Mouse (Mus musculus) heart, embryonic 11.5 days (tissue): ENCODE results near the gene Plekhg6. TPM values are rescaled to one million over a fixed set of nuclear protein-coding genes. Genes with fewer than 3 reads are reported as not detected.
A peak's percentile ranks its signal among the peaks of the same experiment; 100 is the strongest.

Experiments
- ATAC-seq: fragments of 200-750 bp; cut with Nextera tagmentation; replicated peaks from 2 replicates; pipeline ENCODE4 v1.8.0; 2017; ENCODE audit warnings: moderate library complexity; ENCODE audit not compliant: insufficient number of reproducible peaks, low FRiP score, low TSS enrichment
- H3K27ac ChIP-seq: fragments of 300-500 bp; sonication (generic); 2 replicates; pipeline ENCODE4 v1.5.1; 2014; ENCODE audit warnings: mild to moderate bottlenecking, low read depth, low read length
- H3K27me3 ChIP-seq: fragments of 300-500 bp; sonication (generic); 2 replicates; pipeline ENCODE4 v1.6.1; 2014; ENCODE audit warnings: mild to moderate bottlenecking, low read length, mixed read lengths; ENCODE audit not compliant: control insufficient read depth, insufficient read depth
- H3K36me3 ChIP-seq: fragments of 300-500 bp; sonication (generic); 2 replicates; pipeline ENCODE4 v1.6.1; 2014; ENCODE audit warnings: mild to moderate bottlenecking, low read length, moderate library complexity, mixed read lengths; ENCODE audit not compliant: control insufficient read depth, insufficient read depth
- H3K4me1 ChIP-seq: fragments of 300-500 bp; sonication (generic); 2 replicates; pipeline ENCODE4 v1.6.1; 2014; ENCODE audit warnings: low read length; ENCODE audit not compliant: control insufficient read depth, insufficient read depth
- H3K4me2 ChIP-seq: fragments of 300-500 bp; sonication (generic); 2 replicates; pipeline ENCODE4 v1.6.1; 2014; ENCODE audit warnings: mild to moderate bottlenecking, moderate library complexity
- H3K4me3 ChIP-seq: fragments of 300-500 bp; sonication (generic); 2 replicates; pipeline ENCODE4 v1.5.1; 2014; ENCODE audit warnings: low read depth, low read length
- H3K9ac ChIP-seq: fragments of 300-500 bp; sonication (generic); 2 replicates; pipeline ENCODE4 v1.6.1; 2014; ENCODE audit warnings: mild to moderate bottlenecking, low read depth, low read length, moderate library complexity
- H3K9me3 ChIP-seq: fragments of 300-500 bp; sonication (generic); replicated peaks from 2 replicates; pipeline ENCODE4 v1.6.1; 2016; ENCODE audit warnings: low read length; ENCODE audit not compliant: control insufficient read depth
- WGBS: fragments of 180-500 bp; shearing (Covaris S2); extraction: QIAGEN DNeasy Blood & Tissue Kit; methylation state at CpG from one replicate; pipeline ENCODE4 v1.1.7; 2014; ENCODE audit not compliant: insufficient replicate concordance; 5-methylcytosine and 5-hydroxymethylcytosine counted together
- polyA plus RNA-seq: library from polyadenylated mRNA; unstranded; fragments of >200 nt; fragmentation: Nextera tagmentation; extraction: Ambion mirVana; gene quantifications from 2 replicates; pipeline ENCODE4 v1.2.1, GENCODE M21; 2014

The Plekhg6 gene
- polyA plus RNA-seq, 1 experiment from 2014 or later: not detected

GRCm38 (mm10) chr6:125377582-125378451 is 2.8 kb downstream of the Plekhg6 start:
- H3K9me3 ChIP-seq: no peaks in the 10 kb centered on the region
- H3K4me1 ChIP-seq: peaks cover 24% of the 10 kb centered on the region
- H3K4me2 ChIP-seq: peak overlapping the region; percentile 30
- H3K27ac ChIP-seq: no peak overlapping the region
- ATAC-seq: no peak; the same call in 1 of the 2 replicates
- 0 out of 2 replicates have a peak overlapping the region, but pooled peaks have one; percentile 22 for H3K9ac ChIP-seq
- no peaks in the 10 kb centered on the region for H3K36me3 ChIP-seq
- H3K4me3 ChIP-seq: no peak overlapping the region
- 32% methylated on average over 16 of the region's 16 CpGs for WGBS
- peaks cover 75% of the 10 kb centered on the region for H3K27me3 ChIP-seq

- H3K27ac ChIP-seq: no peak overlapping the region
- no peak overlapping the region for H3K9ac ChIP-seq
- H3K4me1 ChIP-seq: peaks cover 24% of the 10 kb centered on the region
- H3K4me2 ChIP-seq: no peak overlapping the region
- peaks cover 74% of the 10 kb centered on the region for H3K27me3 ChIP-seq
- H3K36me3 ChIP-seq: no peaks in the 10 kb centered on the region
- WGBS: 49% methylated on average over 6 of the region's 6 CpGs
- H3K9me3 ChIP-seq: no peaks in the 10 kb centered on the region
- no peak overlapping the region for H3K4me3 ChIP-seq
- ATAC-seq: no peak
Observed at GRCm38 (mm10) chr6:125377042-125377441, 3.6 kb downstream of the Plekhg6 start.

GRCm38 (mm10) chr6:125367758-125368371 is 12.7 kb downstream of the Plekhg6 start:
- Histone ChIP-seq H3K27me3 (peaks cover 25% of the 10 kb centered on the region), H3K4me1 (peaks cover 10% of the 10 kb centered on the region), H3K9ac (no peak overlapping the region), H3K4me2 (no peak overlapping the region), H3K4me3 (no peak overlapping the region), H3K9me3 (no peaks in the 10 kb centered on the region), H3K27ac (no peak overlapping the region), H3K36me3 (no peaks in the 10 kb centered on the region)
- ATAC-seq: no peak
- 43% methylated on average over 4 of the region's 4 CpGs for WGBS

GRCm38 (mm10) chr6:125366133-125366532 is 14.5 kb downstream of the Plekhg6 start:
- no peak overlapping the region for H3K9ac ChIP-seq
- H3K4me3 ChIP-seq: no peak overlapping the region
- H3K4me1 ChIP-seq: peaks cover 15% of the 10 kb centered on the region
- WGBS: 76% methylated on average over 1 of the region's 1 CpGs
- peaks cover 33% of the 10 kb centered on the region for H3K27me3 ChIP-seq
- H3K4me2 ChIP-seq: no peak overlapping the region
- ATAC-seq: no peak
- no peak overlapping the region for H3K27ac ChIP-seq
- peaks cover 3% of the 10 kb centered on the region; the same call in 1 of the 2 replicates for H3K36me3 ChIP-seq
- no peaks in the 10 kb centered on the region for H3K9me3 ChIP-seq

- Histone ChIP-seq H3K9me3 (no peaks in the 10 kb centered on the region), H3K4me3 (no peak overlapping the region), H3K4me2 (no peak overlapping the region), H3K36me3 (peaks cover 3% of the 10 kb centered on the region; the same call in 1 of the 2 replicates), H3K27me3 (peaks cover 37% of the 10 kb centered on the region), H3K4me1 (peaks cover 15% of the 10 kb centered on the region), H3K9ac (no peak overlapping the region), H3K27ac (no peak overlapping the region)
- 87% methylated on average over 5 of the region's 5 CpGs for WGBS
- ATAC-seq: no peak
Observed at GRCm38 (mm10) chr6:125365522-125365921, 15.1 kb downstream of the Plekhg6 start.

GRCm38 (mm10) chr6:125364448-125364847 is 16.1 kb downstream of the Plekhg6 start:
- peaks cover 3% of the 10 kb centered on the region; the same call in 1 of the 2 replicates for H3K36me3 ChIP-seq
- H3K4me2 ChIP-seq: peak overlapping the region; percentile 43
- peaks cover 15% of the 10 kb centered on the region for H3K4me1 ChIP-seq
- no peak overlapping the region for H3K4me3 ChIP-seq
- H3K27ac ChIP-seq: no peak overlapping the region
- no peaks in the 10 kb centered on the region for H3K9me3 ChIP-seq
- WGBS: 6% methylated on average over 8 of the region's 8 CpGs
- H3K27me3 ChIP-seq: peaks cover 37% of the 10 kb centered on the region
- 0 out of 2 replicates have a peak overlapping the region, but pooled peaks have one; percentile 10 for H3K9ac ChIP-seq
- no peak; the same call in 1 of the 2 replicates for ATAC-seq

- Histone ChIP-seq H3K9ac (peak overlapping the region; percentile 39; the same call in 1 of the 2 replicates), H3K36me3 (peaks cover 3% of the 10 kb centered on the region), H3K4me2 (peak overlapping the region; percentile 52), H3K27me3 (peaks cover 37% of the 10 kb centered on the region), H3K27ac (no peak overlapping the region), H3K9me3 (no peaks in the 10 kb centered on the region), H3K4me3 (no peak overlapping the region), H3K4me1 (peaks cover 15% of the 10 kb centered on the region)
- ATAC-seq: no peak
- 10% methylated on average over 23 of the region's 23 CpGs for WGBS
Observed at GRCm38 (mm10) chr6:125363451-125364242, 16.9 kb downstream of the Plekhg6 start.

GRCm38 (mm10) chr6:125363021-125363420 is 17.6 kb downstream of the Plekhg6 start:
- H3K9me3 ChIP-seq: no peaks in the 10 kb centered on the region
- H3K36me3 ChIP-seq: peaks cover 7% of the 10 kb centered on the region
- peaks cover 15% of the 10 kb centered on the region for H3K4me1 ChIP-seq
- 14% methylated on average over 15 of the region's 15 CpGs for WGBS
- peak overlapping the region; percentile 52 for H3K4me2 ChIP-seq
- peak overlapping the region; percentile 39; the same call in 1 of the 2 replicates for H3K9ac ChIP-seq
- no peak overlapping the region for H3K4me3 ChIP-seq
- peaks cover 37% of the 10 kb centered on the region for H3K27me3 ChIP-seq
- no peak overlapping the region for H3K27ac ChIP-seq
- no peak for ATAC-seq
